Mouse (Mus musculus) limb, embryonic 12.5 days (tissue): ENCODE results near the gene Samd11. TPM values are rescaled to one million over a fixed set of nuclear protein-coding genes. Genes with fewer than 3 reads are reported as not detected.

Source experiments
- ATAC-seq: fragments of 200-750 bp; cut with Nextera tagmentation; 2 replicates; pipeline ENCODE4 v1.8.0; 2017; ENCODE audit warnings: low read depth, moderate TSS enrichment; ENCODE audit not compliant: insufficient number of reproducible peaks, insufficient read depth, low FRiP score, low TSS enrichment
- H3K27ac ChIP-seq: fragments of 300-500 bp; sonication (generic); 2 replicates; pipeline ENCODE4 v1.5.1; 2016; ENCODE audit warnings: mild to moderate bottlenecking, moderate library complexity
- H3K27me3 ChIP-seq: fragments of 300-500 bp; sonication (generic); 2 replicates; pipeline ENCODE4 v1.6.1; 2016; ENCODE audit warnings: mild to moderate bottlenecking, moderate library complexity
- H3K36me3 ChIP-seq: fragments of 300-500 bp; sonication (generic); 2 replicates; pipeline ENCODE4 v1.6.1; 2016; ENCODE audit warnings: mild to moderate bottlenecking, moderate library complexity
- H3K4me1 ChIP-seq: fragments of 300-500 bp; sonication (generic); replicated peaks from 2 replicates; pipeline ENCODE4 v1.6.1; 2016
- H3K4me2 ChIP-seq: fragments of 300-500 bp; sonication (generic); 2 replicates; pipeline ENCODE4 v1.6.1; 2016; ENCODE audit warnings: mild to moderate bottlenecking, moderate library complexity
- H3K4me3 ChIP-seq: fragments of 300-500 bp; sonication (generic); replicated peaks from 2 replicates; pipeline ENCODE4 v1.5.1; 2016; ENCODE audit warnings: mild to moderate bottlenecking
- H3K9ac ChIP-seq: fragments of 300-500 bp; sonication (generic); replicated peaks from 2 replicates; pipeline ENCODE4 v1.6.1; 2016; ENCODE audit warnings: mild to moderate bottlenecking, moderate library complexity
- H3K9me3 ChIP-seq: fragments of 300-500 bp; sonication (generic); 2 replicates; pipeline ENCODE4 v1.6.1; 2016; ENCODE audit warnings: mild to moderate bottlenecking, moderate library complexity
- WGBS: fragments of 180-500 bp; shearing (Covaris S2); methylation state at CpG from one replicate; pipeline ENCODE4 v1.1.7; 2016; 5-methylcytosine and 5-hydroxymethylcytosine counted together
- polyA plus RNA-seq: library from polyadenylated mRNA; unstranded; fragments of >200 nt; fragmentation: Nextera tagmentation; extraction: Ambion mirVana; gene quantifications from 2 replicates; pipeline ENCODE4 v1.2.1, GENCODE M21; 2016

The Samd11 gene
- 0.50 and 0.95 TPM in 2 replicates for polyA plus RNA-seq

- no peaks in the 10 kb centered on the region for H3K9me3 ChIP-seq
- peaks cover 42% of the 10 kb centered on the region for H3K27me3 ChIP-seq
- H3K27ac ChIP-seq: no peak within 1 kb of the TSS
- peak; percentile 42; the same call in 1 of the 2 replicates for ATAC-seq
- H3K4me2 ChIP-seq: peak within 1 kb of the TSS; percentile 46
- H3K36me3 ChIP-seq: no peaks in the 10 kb centered on the region
- peak within 1 kb of the TSS; percentile 17 for H3K4me3 ChIP-seq
- no peak within 1 kb of the TSS for H3K9ac ChIP-seq
- 0 out of 2 replicates have a peak, but pooled peaks cover 8% of the 10 kb centered on the region for H3K4me1 ChIP-seq
- 2% methylated on average over 26 of the region's 26 CpGs for WGBS
These were observed at the start of gene Samd11 for GRCm38 (mm10) chr4:156255078-156255839. TSS of gene Samd11 (minus strand) at chr4:156255657.

- H3K9ac ChIP-seq: no peak overlapping the region
- 0 out of 2 replicates have a peak, but pooled peaks cover 8% of the 10 kb centered on the region for H3K4me1 ChIP-seq
- H3K9me3 ChIP-seq: no peaks in the 10 kb centered on the region
- ATAC-seq: peak; percentile 60
- H3K36me3 ChIP-seq: peaks cover 2% of the 10 kb centered on the region; the same call in 1 of the 2 replicates
- H3K4me2 ChIP-seq: peak overlapping the region; percentile 46
- no peak overlapping the region for H3K27ac ChIP-seq
- H3K4me3 ChIP-seq: peak overlapping the region; percentile 17
- H3K27me3 ChIP-seq: peaks cover 48% of the 10 kb centered on the region
- 1% methylated on average over 30 of the region's 30 CpGs for WGBS
These were observed 938 bp downstream of the Samd11 start for GRCm38 (mm10) chr4:156254361-156255077.

DNA sequence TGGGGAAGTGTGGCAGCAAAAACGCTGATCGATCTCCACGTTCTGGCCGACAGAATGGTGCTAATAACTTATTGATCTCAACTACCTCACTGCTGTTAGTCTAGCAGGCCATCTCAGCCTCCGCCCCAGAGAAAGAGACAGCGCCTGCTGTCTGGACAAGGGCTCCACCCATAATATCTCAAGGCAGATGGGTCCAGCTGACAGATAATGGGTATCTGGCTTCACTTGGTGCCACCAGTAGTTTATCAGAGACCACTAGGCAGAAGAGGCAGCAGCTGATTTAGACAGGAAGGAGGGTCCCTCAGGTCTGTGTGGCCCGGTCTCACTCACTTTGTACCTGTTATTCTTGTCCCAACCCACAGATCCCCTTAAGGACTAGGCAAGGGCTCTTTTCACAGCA lies 2.4 kb downstream of the Samd11 start:
- no peak overlapping the region for H3K9ac ChIP-seq
- H3K4me1 ChIP-seq: 0 out of 2 replicates have a peak, but pooled peaks cover 8% of the 10 kb centered on the region
- no peak for ATAC-seq
- peaks cover 48% of the 10 kb centered on the region for H3K27me3 ChIP-seq
- no peak overlapping the region for H3K4me2 ChIP-seq
- no peak overlapping the region for H3K27ac ChIP-seq
- H3K4me3 ChIP-seq: no peak overlapping the region
- no peaks in the 10 kb centered on the region for H3K9me3 ChIP-seq
- 42% methylated on average over 7 of the region's 7 CpGs for WGBS
- H3K36me3 ChIP-seq: peaks cover 16% of the 10 kb centered on the region

DNA sequence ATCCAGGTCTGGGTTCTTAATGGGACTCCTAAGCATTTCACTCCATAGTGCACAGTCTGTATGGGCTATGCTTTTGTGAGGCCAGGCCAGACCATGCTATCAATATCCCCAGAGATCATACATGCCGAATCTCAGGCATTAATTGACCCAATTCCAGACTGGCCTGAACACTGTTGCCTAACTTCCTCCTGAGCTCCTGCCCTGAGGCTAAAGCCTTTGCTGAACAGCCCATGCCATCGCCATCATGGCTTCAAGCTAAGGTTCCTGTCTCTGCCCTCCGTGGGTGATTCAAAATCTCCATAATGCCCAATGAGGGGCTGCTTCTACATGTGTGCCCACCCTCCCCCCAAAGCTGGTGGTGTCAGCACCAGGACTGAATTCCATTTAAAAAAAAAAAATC lies 2.8 kb downstream of the Samd11 start:
- Histone ChIP-seq H3K4me3 (no peak overlapping the region), H3K27me3 (peaks cover 48% of the 10 kb centered on the region), H3K9ac (no peak overlapping the region), H3K9me3 (no peaks in the 10 kb centered on the region), H3K36me3 (peaks cover 21% of the 10 kb centered on the region), H3K4me2 (no peak overlapping the region), H3K4me1 (0 out of 2 replicates have a peak, but pooled peaks cover 8% of the 10 kb centered on the region), H3K27ac (no peak overlapping the region)
- WGBS: 29% methylated on average over 3 of the region's 3 CpGs
- no peak for ATAC-seq

- ATAC-seq: no peak
- 0 out of 2 replicates have a peak overlapping the region, but pooled peaks have one; percentile 17 for H3K27ac ChIP-seq
- peaks cover 48% of the 10 kb centered on the region for H3K27me3 ChIP-seq
- no peaks in the 10 kb centered on the region for H3K9me3 ChIP-seq
- 30% methylated on average over 7 of the region's 7 CpGs for WGBS
- 0 out of 2 replicates have a peak, but pooled peaks cover 8% of the 10 kb centered on the region for H3K4me1 ChIP-seq
- H3K4me2 ChIP-seq: no peak overlapping the region
- H3K4me3 ChIP-seq: no peak overlapping the region
- H3K9ac ChIP-seq: no peak overlapping the region
- peaks cover 26% of the 10 kb centered on the region for H3K36me3 ChIP-seq
These were observed 3.3 kb downstream of the Samd11 start for GRCm38 (mm10) chr4:156252140-156252539.

DNA sequence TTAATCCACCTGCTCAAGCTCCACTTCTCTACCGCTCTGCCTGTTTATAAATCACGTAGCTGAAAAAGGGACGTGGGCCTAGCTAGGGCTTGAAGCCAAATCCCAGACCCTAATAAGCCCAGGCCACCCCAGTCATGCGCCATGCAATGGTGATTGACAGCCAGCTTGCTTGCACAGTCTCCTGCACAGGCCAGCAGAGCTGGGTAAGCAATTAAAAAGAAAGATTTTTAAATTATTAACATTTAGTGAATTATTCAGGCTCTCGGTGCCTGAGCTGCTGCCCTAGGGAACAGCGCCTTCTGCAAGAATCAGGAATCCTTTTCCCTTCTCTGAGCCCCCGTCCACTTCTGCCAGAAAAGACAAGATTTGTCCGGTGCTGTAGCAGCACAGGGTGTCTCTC lies 4.4 kb downstream of the Samd11 start:
- Histone ChIP-seq H3K27ac (no peak overlapping the region), H3K4me2 (no peak overlapping the region), H3K4me3 (no peak overlapping the region), H3K27me3 (peaks cover 48% of the 10 kb centered on the region), H3K4me1 (0 out of 2 replicates have a peak, but pooled peaks cover 8% of the 10 kb centered on the region), H3K9ac (no peak overlapping the region), H3K36me3 (peaks cover 35% of the 10 kb centered on the region), H3K9me3 (no peaks in the 10 kb centered on the region)
- 71% methylated on average over 8 of the region's 8 CpGs for WGBS
- no peak for ATAC-seq

- Histone ChIP-seq H3K9ac (no peak overlapping the region), H3K27ac (no peak overlapping the region), H3K4me2 (no peak overlapping the region), H3K4me1 (0 out of 2 replicates have a peak, but pooled peaks cover 2% of the 10 kb centered on the region), H3K36me3 (peaks cover 49% of the 10 kb centered on the region), H3K4me3 (no peak overlapping the region), H3K27me3 (peaks cover 35% of the 10 kb centered on the region), H3K9me3 (no peaks in the 10 kb centered on the region)
- ATAC-seq: no peak
- WGBS: 58% methylated on average over 11 of the region's 11 CpGs
These were observed 5.9 kb downstream of the Samd11 start for GRCm38 (mm10) chr4:156249567-156249966.

DNA sequence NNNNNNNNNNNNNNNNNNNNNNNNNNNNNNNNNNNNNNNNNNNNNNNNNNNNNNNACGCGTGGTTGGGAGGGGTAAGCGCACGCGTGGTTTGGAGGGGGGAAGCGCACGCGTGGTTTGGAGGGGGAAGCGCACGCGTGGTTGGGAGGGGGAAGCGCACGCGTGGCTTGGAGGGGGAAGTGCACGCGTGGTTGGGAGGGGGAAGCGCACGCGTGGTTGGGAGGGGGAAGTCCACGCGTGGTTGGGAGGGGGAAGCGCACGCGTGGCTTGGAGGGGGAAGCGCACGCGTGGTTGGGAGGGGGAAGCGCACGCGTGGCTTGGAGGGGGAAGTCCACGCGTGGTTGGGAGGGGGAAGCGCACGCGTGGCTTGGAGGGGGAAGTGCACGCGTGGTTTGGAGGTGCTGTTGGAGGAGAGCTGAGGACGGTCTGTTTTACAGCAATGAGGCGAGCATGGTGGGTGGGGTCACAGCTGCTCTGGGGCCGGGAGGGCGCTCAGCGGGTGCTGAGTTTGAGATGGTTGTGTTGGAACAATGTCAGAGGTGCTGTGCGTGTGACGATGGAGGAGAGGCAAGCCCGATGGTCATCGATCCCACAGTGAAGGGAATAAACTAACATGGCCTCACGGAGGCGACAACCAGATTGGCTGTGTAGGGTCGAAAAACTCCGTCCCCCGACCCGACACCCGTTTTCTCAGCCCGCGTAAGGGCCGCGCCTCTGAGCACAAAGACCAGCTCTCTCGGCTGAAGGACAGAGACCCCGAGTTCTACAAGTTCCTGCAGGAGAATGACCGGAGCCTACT lies 18.6 kb downstream of the Samd11 start:
- ATAC-seq: no peak
- peak overlapping the region; percentile 74 for H3K9ac ChIP-seq
- H3K36me3 ChIP-seq: peaks cover 61% of the 10 kb centered on the region
- peak overlapping the region; percentile 88 for H3K4me2 ChIP-seq
- H3K27ac ChIP-seq: no peak overlapping the region
- H3K27me3 ChIP-seq: no peaks in the 10 kb centered on the region
- no peaks in the 10 kb centered on the region for H3K9me3 ChIP-seq
- 26% methylated on average over 58 of the region's 60 CpGs for WGBS
- peaks cover 21% of the 10 kb centered on the region for H3K4me1 ChIP-seq
- H3K4me3 ChIP-seq: peak overlapping the region; percentile 88

DNA sequence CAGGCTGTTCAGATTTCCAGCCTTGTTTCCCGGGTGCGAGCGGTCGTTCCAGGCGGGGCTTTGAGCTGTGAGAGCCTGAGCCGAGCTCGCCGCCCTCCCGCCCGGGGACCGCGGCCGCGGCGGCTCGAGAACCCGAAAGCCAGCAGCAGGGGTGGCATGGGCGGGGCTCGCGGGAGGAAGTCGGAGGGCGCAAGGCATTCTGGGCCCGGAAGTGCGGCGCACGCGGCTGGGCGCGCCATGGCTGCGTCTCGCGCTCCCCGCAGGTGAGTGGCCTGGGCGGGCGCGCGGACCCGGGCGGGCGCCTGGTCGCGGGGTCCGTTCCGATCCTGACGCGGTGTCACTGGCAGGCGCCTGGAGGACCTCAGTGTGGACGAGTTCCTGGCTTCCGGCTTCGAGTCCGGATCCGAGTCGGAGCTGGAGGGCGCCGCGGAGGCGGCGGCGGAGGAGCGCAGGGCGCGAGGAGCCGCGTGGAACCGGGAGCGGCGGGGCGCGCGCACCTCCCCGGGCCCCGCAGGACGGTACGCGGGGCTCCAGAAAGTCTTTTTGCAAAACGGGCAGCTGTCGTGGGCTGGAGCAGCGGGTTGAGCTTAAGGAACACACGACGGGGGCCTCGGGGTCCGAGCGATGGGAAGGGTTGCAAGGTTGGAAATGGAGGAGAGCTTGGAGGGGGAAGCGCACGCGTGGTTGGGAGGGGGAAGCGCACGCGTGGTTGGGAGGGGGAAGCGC lies 19.5 kb downstream of the Samd11 start, which contains the start of gene Noc2l:
Gene Noc2l (plus strand): TSS at position 203 of the 726 bp plus-strand sequence.
- H3K4me1 ChIP-seq: peaks cover 21% of the 10 kb centered on the region
- peak within 1 kb of the TSS; percentile 88 for H3K4me2 ChIP-seq
- peak within 1 kb of the TSS; percentile 88 for H3K4me3 ChIP-seq
- no peaks in the 10 kb centered on the region for H3K27me3 ChIP-seq
- H3K9me3 ChIP-seq: no peaks in the 10 kb centered on the region
- H3K27ac ChIP-seq: peak within 1 kb of the TSS; percentile 93
- peak; percentile 87 for ATAC-seq
- H3K36me3 ChIP-seq: peaks cover 61% of the 10 kb centered on the region
- peak within 1 kb of the TSS; percentile 74 for H3K9ac ChIP-seq
- under 1% methylated on average over 90 of the region's 90 CpGs for WGBS

GRCm38 (mm10) chr4:156235360-156235770 lies 20.1 kb downstream of the Samd11 start:
- peak overlapping the region; percentile 88 for H3K4me2 ChIP-seq
- no peaks in the 10 kb centered on the region for H3K27me3 ChIP-seq
- under 1% methylated on average over 15 of the region's 15 CpGs for WGBS
- no peak overlapping the region for H3K27ac ChIP-seq
- 0 out of 2 replicates have a peak overlapping the region, but pooled peaks have one; percentile 74 for H3K9ac ChIP-seq
- peak overlapping the region; percentile 88 for H3K4me3 ChIP-seq
- ATAC-seq: peak; percentile 8
- H3K9me3 ChIP-seq: no peaks in the 10 kb centered on the region
- peaks cover 21% of the 10 kb centered on the region for H3K4me1 ChIP-seq
- H3K36me3 ChIP-seq: peaks cover 61% of the 10 kb centered on the region
